Mouse (Mus musculus) cortical plate, adult 2 months (tissue): Measurements from ENCODE around the gene Vwa8.
"Not testable (repeated sequence)": the region's sequence is repeated elsewhere in the genome, so short reads cannot be mapped to it uniquely, and the experiment has no call there.

Source experiments
- CTCF ChIP-seq: fragments of 200-500 bp; IDR thresholded peaks from 2 replicates; pipeline ENCODE4 v1.5.1; 2011; ENCODE audit warnings: mild to moderate bottlenecking, control low read depth, low read length; ENCODE audit not compliant: insufficient read depth; ENCODE audit errors: extremely low read depth
- POLR2A ChIP-seq: fragments of 200-500 bp; IDR thresholded peaks from 2 replicates; pipeline ENCODE4 v1.6.1; 2011; ENCODE audit warnings: mild to moderate bottlenecking, low read length, control low read depth; ENCODE audit not compliant: insufficient read depth; ENCODE audit errors: extremely low read depth

DNA sequence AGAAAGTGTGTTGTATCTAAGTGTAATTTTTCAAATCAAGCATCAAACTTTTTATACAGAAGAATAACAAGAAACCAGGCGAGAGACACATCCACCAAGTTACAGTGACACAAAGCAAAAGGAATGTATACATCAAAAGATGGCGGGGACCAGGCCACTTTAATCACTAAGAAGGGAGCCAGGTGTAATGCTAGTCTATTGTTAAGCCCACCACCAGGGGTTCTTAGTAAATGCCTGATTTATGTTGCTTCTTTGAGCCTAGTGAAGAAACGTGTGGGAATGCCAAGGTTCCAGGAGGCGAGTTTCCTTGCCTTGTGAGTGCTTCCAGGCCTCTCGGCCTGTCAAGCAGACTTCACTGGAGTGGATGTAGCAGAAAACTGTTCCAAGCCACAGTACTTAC is 168.9 kb downstream of the Vwa8 start:
- TF ChIP-seq CTCF, POLR2A: not testable (repeated sequence)
